Mouse (Mus musculus) hindbrain, embryonic 14.5 days (tissue): Measurements from ENCODE around the gene Rpl26. TPM values are rescaled to one million over a fixed set of nuclear protein-coding genes. Genes with fewer than 3 reads are reported as not detected.

ENCODE experiments used
- ATAC-seq: fragments of 200-750 bp; cut with Nextera tagmentation; 2 replicates; pipeline ENCODE4 v1.8.0; 2017; ENCODE audit warnings: moderate number of reproducible peaks, mild to moderate bottlenecking, moderate TSS enrichment, moderate library complexity; ENCODE audit not compliant: low FRiP score
- DNase-seq: peaks from one replicate; pipeline ENCODE4 v3.0.0-alpha.2; 2015; ENCODE audit warnings: low spot score
- H3K27ac ChIP-seq: fragments of 300-500 bp; sonication (generic); 2 replicates; pipeline ENCODE4 v1.5.1; 2014; ENCODE audit warnings: mild to moderate bottlenecking, moderate library complexity
- H3K27me3 ChIP-seq: fragments of 300-500 bp; sonication (generic); 2 replicates; pipeline ENCODE4 v1.6.1; 2014; ENCODE audit warnings: mild to moderate bottlenecking, low read length, mixed read lengths; ENCODE audit not compliant: control insufficient read depth, insufficient read depth
- H3K36me3 ChIP-seq: fragments of 300-500 bp; sonication (generic); replicated peaks from 2 replicates; pipeline ENCODE4 v1.6.1; 2014; ENCODE audit not compliant: control insufficient read depth, insufficient read depth
- H3K4me1 ChIP-seq: fragments of 300-500 bp; sonication (generic); replicated peaks from 2 replicates; pipeline ENCODE4 v1.6.1; 2014; ENCODE audit warnings: antibody characterized with exemption, low read length, mixed read lengths; ENCODE audit not compliant: control insufficient read depth, insufficient read depth
- H3K4me2 ChIP-seq: fragments of 300-500 bp; sonication (generic); replicated peaks from 2 replicates; pipeline ENCODE4 v1.6.1; 2014; ENCODE audit warnings: mild to moderate bottlenecking, moderate library complexity
- H3K4me3 ChIP-seq: fragments of 300-500 bp; sonication (generic); replicated peaks from 2 replicates; pipeline ENCODE4 v1.5.1; 2014; ENCODE audit warnings: mild to moderate bottlenecking, low read length
- H3K9ac ChIP-seq: fragments of 300-500 bp; sonication (generic); 2 replicates; pipeline ENCODE4 v1.6.1; 2014
- H3K9me3 ChIP-seq: fragments of 300-500 bp; sonication (generic); 2 replicates; pipeline ENCODE4 v1.6.1; 2016; ENCODE audit warnings: low read length; ENCODE audit not compliant: control insufficient read depth
- WGBS: fragments of 180-500 bp; shearing (Covaris S2); extraction: QIAGEN DNeasy Blood & Tissue Kit; methylation state at CpG from one replicate; pipeline ENCODE4 v1.1.7; 2014; 5-methylcytosine and 5-hydroxymethylcytosine counted together
- polyA plus RNA-seq: library from polyadenylated mRNA; unstranded; fragments of >200 nt; fragmentation: Nextera tagmentation; extraction: Ambion mirVana; gene quantifications from 2 replicates; pipeline ENCODE4 v1.2.1, GENCODE M21; 2014

Gene Rpl26
- polyA plus RNA-seq: 573 and 680 TPM in 2 replicates

DNA sequence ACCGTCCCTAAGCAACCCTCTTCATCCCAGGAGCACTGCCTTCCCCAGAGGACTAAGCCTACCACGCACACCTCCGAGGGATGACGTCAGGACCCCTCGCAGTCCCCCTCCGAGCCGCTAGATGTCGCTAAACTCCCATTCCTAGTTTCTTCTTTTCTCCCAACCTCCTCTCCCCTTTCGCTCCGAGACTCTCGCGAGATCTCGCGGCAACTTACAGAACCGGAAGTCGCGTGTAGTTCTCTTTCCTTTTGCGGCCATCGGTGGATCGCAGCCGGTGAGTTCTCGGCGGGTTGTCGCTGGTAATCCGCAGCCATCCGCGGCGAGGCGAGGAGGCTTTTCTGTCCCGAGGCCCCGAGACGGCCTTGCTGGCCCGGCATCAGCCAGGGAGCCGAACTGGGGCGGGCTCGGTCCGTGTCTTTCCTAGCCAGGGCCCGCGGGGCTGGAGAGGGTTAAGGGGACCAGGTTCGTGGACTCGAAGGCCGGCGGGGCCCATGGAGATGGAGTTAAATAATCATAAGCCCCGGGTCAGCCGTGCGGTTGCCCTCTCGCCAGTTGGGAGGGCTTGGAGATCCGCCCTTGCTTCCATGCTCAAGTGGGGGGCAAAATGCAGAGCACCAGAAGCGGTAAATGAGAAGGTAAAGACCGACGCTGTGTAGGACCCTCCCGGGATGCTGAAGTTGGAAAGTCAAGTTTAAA is at the start of gene Rpl26:
Rpl26 (plus strand) TSS at position 233 of the 696 bp plus-strand sequence.
- peak within 1 kb of the TSS; percentile 79 for H3K4me2 ChIP-seq
- no peaks in the 10 kb centered on the region for H3K27me3 ChIP-seq
- H3K27ac ChIP-seq: peak within 1 kb of the TSS; percentile 91
- H3K9ac ChIP-seq: peak within 1 kb of the TSS; percentile 98
- under 1% methylated on average over 52 of the region's 52 CpGs for WGBS
- H3K36me3 ChIP-seq: peaks cover 39% of the 10 kb centered on the region
- H3K9me3 ChIP-seq: no peaks in the 10 kb centered on the region
- peak; percentile 92 for ATAC-seq
- H3K4me1 ChIP-seq: peaks cover 5% of the 10 kb centered on the region
- DNase-seq: peak; percentile 98
- peak within 1 kb of the TSS; percentile 98 for H3K4me3 ChIP-seq

DNA sequence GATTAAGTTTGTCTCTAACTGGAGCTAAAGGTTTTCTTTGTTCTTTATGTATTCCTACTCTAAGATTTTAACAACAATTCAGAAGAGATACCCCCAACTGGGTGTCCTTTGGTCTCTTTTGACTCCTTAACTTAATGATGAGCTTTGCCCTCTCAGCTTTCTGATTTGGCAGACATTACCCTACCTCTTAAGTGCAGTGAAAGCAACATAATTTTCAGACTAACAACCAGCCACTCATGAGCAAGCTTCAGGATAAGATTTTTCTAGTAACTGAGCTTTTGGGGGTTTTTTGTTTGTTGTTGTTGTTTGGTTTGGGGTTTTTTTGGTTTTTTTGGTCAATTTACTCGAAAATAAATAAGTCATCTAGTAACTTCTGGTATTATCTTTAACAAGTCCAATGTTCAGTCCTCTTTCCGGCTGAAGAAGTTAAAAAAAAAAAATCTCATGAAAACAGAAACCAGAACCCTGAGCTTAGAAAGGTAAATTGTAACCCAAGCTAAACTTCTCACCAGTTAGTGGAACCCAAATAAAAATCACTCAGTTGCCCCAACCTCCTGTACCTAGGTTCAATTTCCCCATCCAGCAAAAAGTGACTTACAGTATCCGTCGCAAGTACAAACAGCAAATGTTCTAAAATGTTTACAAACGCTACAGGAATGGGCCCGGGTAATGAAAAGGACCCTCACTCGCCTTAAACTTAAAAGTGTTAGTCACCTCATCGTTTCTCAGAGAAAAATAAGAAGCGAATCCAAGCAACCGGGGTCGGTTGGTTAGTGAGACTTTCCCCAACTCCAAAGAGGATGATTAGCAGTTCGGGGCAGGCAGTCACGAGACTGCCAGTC is 49.5 kb upstream of the Rpl26 start:
- 6% methylated on average over 13 of the region's 13 CpGs for WGBS
- no peak for ATAC-seq
- peak overlapping the region; percentile 86 for H3K9ac ChIP-seq

DNA sequence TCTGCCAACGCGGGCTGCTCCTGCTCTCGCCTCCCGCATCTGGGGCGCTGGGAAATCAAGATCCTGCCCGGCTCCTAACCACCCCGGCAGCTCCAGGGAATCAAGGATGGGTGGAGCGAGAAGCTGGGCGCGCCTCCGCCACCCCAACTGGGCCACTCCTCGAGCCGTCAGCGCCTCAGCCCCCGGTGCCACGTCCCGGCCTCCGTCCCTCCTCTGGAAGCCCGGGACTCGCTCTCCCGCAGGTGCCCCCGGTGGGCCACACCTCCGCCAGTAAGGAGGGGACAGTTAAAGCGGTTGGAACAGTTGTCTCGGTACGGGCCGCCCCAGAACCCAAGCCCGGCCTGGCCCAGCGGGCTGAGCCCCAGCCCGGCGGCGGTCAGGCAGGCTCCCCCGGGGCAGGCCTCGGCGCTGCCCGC is 48.9 kb upstream of the Rpl26 start:
- Histone ChIP-seq H3K36me3 (no peaks in the 10 kb centered on the region), H3K27ac (peak overlapping the region; percentile 92), H3K4me2 (peak overlapping the region; percentile 62), H3K27me3 (no peaks in the 10 kb centered on the region), H3K9me3 (no peaks in the 10 kb centered on the region), H3K9ac (peak overlapping the region; percentile 86), H3K4me1 (peaks cover 34% of the 10 kb centered on the region), H3K4me3 (peak overlapping the region; percentile 70)
- ATAC-seq: no peak
- peak; percentile 44 for DNase-seq
- 0% methylated on average over 36 of the region's 36 CpGs for WGBS

More for the DNA sequence above, 49.5 kb upstream of the Rpl26 start:
- no peak for DNase-seq
- Histone ChIP-seq H3K4me2 (peak overlapping the region; percentile 62), H3K9me3 (no peaks in the 10 kb centered on the region), H3K27ac (peak overlapping the region; percentile 92), H3K36me3 (no peaks in the 10 kb centered on the region), H3K4me1 (peaks cover 34% of the 10 kb centered on the region), H3K27me3 (no peaks in the 10 kb centered on the region), H3K4me3 (peak overlapping the region; percentile 70)

DNA sequence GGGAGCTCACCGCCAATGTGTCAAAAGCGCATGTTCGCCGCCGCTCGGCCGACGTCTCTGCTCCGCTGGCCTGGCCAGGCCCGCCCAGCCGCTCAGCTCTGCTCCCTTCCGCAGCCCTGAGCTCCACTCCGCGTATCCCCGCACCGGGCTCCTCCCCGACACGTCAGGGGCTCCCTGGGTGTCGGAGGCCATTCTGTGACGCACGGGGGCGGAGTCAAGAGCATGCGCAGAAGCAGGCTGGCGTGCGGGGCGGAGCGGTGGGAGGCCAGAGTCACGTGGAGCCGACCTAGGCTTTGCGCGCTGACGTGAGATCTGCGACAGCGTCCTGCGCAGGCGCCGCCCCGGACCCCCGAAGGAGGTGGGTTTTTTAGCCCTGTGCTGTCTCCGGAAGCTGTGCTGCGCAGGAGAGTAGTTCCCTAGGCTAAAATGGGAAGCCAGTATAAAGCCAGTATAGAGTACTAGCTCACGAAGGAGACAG is 48.4 kb upstream of the Rpl26 start:
- ATAC-seq: peak; percentile 99
- H3K36me3 ChIP-seq: no peaks in the 10 kb centered on the region
- peak overlapping the region; percentile 92 for H3K27ac ChIP-seq
- peak overlapping the region; percentile 81 for H3K4me2 ChIP-seq
- H3K27me3 ChIP-seq: no peaks in the 10 kb centered on the region
- H3K4me1 ChIP-seq: peaks cover 34% of the 10 kb centered on the region
- under 1% methylated on average over 40 of the region's 42 CpGs for WGBS
- DNase-seq: peak; percentile 99
- peak overlapping the region; percentile 86 for H3K9ac ChIP-seq
- H3K4me3 ChIP-seq: peak overlapping the region; percentile 70
- no peaks in the 10 kb centered on the region for H3K9me3 ChIP-seq

DNA sequence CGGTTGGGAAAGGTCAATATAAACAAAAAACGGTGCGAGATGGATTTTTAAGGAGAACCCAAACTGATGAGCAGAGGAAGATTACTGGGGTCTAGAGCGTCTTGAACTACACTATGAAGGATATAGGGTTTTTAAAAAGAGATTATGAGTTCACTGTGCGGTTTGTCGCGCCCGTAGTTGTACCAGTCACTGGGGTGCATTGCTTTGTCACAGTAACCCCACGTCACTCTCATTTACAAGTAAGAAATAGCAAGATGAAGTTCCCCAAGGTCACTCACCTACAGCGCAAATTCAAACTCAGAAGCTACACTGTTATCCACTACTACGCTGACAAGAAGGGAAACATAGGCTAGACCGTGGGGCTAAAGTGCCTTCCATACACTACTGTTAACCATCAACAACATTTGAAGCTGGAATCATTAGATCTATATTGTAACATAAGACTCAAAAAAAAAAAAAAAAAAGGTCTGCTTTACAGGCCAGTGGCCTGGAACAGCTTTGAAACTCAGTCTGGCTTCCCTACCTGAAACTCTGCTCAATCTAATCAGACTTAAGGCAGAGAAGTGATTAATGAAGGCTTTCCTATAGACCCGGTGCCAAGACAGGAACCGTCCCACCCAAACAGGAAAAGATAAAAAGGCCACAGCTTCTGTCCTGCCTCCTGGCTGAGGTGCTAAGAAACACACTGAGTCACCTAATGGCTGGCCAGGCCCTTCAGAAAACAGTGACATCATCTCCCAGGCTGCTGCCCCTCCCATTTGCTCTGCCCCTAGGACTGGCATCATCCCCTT is 47.6 kb upstream of the Rpl26 start:
- WGBS: 49% methylated on average over 14 of the region's 14 CpGs
- DNase-seq: no peak
- no peak for ATAC-seq

GRCm38 (mm10) chr11:68854621-68855020 is 46.8 kb upstream of the Rpl26 start:
- no peak for DNase-seq
- H3K9me3 ChIP-seq: no peaks in the 10 kb centered on the region
- H3K27me3 ChIP-seq: peaks cover 2% of the 10 kb centered on the region; the same call in 1 of the 2 replicates
- no peak for ATAC-seq
- H3K27ac ChIP-seq: no peak overlapping the region
- no peak overlapping the region for H3K4me3 ChIP-seq
- H3K4me2 ChIP-seq: no peak overlapping the region
- no peaks in the 10 kb centered on the region for H3K36me3 ChIP-seq
- peaks cover 32% of the 10 kb centered on the region for H3K4me1 ChIP-seq
- H3K9ac ChIP-seq: no peak overlapping the region
- 86% methylated on average over 3 of the region's 3 CpGs for WGBS

More for the DNA sequence above, 47.6 kb upstream of the Rpl26 start:
- H3K4me3 ChIP-seq: peak overlapping the region; percentile 70
- H3K4me2 ChIP-seq: peak overlapping the region; percentile 81
- no peaks in the 10 kb centered on the region for H3K36me3 ChIP-seq
- no peaks in the 10 kb centered on the region for H3K27me3 ChIP-seq
- H3K27ac ChIP-seq: peak overlapping the region; percentile 76
- peaks cover 34% of the 10 kb centered on the region for H3K4me1 ChIP-seq
- H3K9me3 ChIP-seq: no peaks in the 10 kb centered on the region
- peak overlapping the region; percentile 56 for H3K9ac ChIP-seq

- DNase-seq: no peak
- no peak for ATAC-seq
Observed at GRCm38 (mm10) chr11:68857329-68857728, 44.1 kb upstream of the Rpl26 start.

GRCm38 (mm10) chr11:68859943-68860593 is 41.3 kb upstream of the Rpl26 start:
- no peak overlapping the region for H3K27ac ChIP-seq
- 85% methylated on average over 8 of the region's 8 CpGs for WGBS

More at GRCm38 (mm10) chr11:68857329-68857728, 44.1 kb upstream of the Rpl26 start:
- no peaks in the 10 kb centered on the region for H3K36me3 ChIP-seq
- H3K4me1 ChIP-seq: peaks cover 6% of the 10 kb centered on the region
- H3K4me3 ChIP-seq: no peak overlapping the region
- H3K9me3 ChIP-seq: no peaks in the 10 kb centered on the region
- H3K9ac ChIP-seq: no peak overlapping the region
- WGBS: 95% methylated on average over 3 of the region's 3 CpGs
- H3K27me3 ChIP-seq: peaks cover 7% of the 10 kb centered on the region; the same call in 1 of the 2 replicates
- no peak overlapping the region for H3K4me2 ChIP-seq
- H3K27ac ChIP-seq: no peak overlapping the region

More at GRCm38 (mm10) chr11:68859943-68860593, 41.3 kb upstream of the Rpl26 start:
- Histone ChIP-seq H3K4me3 (no peak overlapping the region), H3K9ac (no peak overlapping the region), H3K27me3 (peaks cover 7% of the 10 kb centered on the region; the same call in 1 of the 2 replicates), H3K9me3 (no peaks in the 10 kb centered on the region), H3K4me2 (no peak overlapping the region), H3K4me1 (no peaks in the 10 kb centered on the region), H3K36me3 (no peaks in the 10 kb centered on the region)
- ATAC-seq (no peak), DNase-seq (no peak)
